Mouse (Mus musculus) heart, postnatal 4 days (tissue): ENCODE data around the gene Cpt1a. TPM values are rescaled to one million over a fixed set of nuclear protein-coding genes. Genes with fewer than 3 reads are reported as not detected.
A peak's percentile ranks its signal among the peaks of the same experiment; 100 is the strongest.

ENCODE experiments used
- DNase-seq: peaks from one replicate; pipeline ENCODE4 v3.0.0; 2021
- total RNA-seq, 2 experiments: library from RNA; stranded (reverse); gene quantifications; 2 replicates each; pipeline ENCODE4 v1.2.3; 2021

Gene Cpt1a
- 100 to 1,000 TPM; 135 to 145 TPM for total RNA-seq

GRCm38 (mm10) chr19:3322261-3322969 lies at the start of gene Cpt1a:
TSS of gene Cpt1a (plus strand) at chr19:3322334.
- DNase-seq, result peak; percentile 69

DNA sequence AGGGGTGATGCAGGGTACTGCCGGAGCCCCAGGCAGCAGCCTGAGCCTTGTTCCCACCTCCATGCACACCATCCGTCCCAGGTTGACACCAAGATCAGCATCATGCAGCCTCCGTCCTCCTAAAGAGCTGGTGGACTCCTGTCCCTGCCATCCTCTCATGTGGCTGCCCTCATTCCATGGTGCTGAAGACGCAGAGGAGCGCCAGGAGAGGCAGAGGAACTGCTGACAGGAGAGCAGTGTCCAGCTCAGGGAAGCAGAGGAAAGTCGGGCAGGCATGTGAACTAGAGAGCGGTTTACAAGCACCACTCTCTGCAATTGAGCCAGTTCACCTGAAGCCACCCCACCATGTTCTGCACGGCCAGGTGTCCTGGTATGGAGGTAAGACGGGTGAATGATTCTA lies 48.8 kb upstream of the Cpt1a start:
- DNase-seq, result no peak

GRCm38 (mm10) chr19:3275744-3276365 lies 46.3 kb upstream of the Cpt1a start:
- DNase-seq, result no peak

DNA sequence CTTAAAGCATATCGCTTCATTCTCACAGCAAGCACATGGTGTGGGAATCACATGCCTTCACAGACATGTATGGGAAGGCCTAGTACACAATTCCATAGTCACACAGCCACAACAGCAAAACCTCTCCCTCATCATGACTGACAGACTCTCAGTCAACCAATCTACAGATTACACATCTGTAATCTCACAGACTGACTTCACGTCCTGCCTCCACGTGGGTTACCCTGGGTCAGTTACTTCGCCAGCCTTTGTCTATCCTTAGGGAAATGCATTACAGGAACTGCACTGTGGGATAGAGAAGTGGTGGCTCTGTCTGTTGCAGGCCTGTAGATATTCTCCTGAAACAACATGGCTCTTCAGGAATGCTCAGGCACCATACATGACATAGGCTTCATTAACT lies 40.2 kb upstream of the Cpt1a start:
- DNase-seq, result no peak

DNA sequence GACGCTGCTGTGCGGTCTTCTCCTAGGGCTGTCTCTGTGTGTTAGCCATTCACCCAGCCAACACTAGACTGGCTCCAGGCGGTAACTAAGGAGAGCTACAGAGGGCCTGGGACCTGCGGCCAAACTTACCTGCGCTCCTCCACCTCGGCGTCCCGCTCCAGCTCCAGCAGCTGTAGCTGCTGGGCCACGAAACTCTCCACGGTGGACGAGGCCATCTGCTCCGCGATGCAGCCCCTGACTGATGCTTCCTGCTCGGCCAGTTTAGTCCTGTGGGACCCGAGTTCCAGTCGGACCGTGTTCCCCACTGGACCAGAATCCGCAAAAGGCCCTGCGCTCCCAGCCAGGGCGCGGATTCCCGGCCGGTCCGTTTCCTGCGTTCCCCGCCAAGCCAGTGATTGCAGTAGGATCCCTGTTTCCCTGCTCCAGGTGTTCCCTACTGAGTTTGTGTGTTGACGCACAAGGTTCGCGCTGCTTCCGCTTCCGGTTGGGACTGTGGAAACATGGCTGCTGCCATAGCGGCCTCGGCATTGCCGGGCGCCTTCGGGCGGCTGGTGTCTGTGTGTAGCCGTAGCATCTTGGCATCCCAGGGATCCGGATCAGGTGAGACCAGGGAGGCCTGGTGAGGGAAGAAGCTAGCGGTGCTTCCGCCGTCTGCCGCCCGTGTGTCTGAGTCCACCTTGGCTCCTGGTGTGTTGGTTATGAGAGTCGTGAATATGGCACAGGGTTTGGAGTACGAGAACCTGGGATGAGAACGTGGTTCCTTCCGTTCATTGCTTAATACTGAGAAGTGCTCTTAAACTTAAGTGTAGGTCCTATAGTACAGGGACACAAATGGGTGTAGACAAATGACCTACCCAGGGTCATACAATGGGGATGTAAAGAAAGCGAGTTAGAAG lies 39.3 kb upstream of the Cpt1a start, which contains the start of the genes Mrpl21 and Ighmbp2:
Gene Mrpl21, plus strand, starts transcription at position 330 of the 896 bp plus-strand sequence.
Gene Ighmbp2, minus strand, starts transcription at position 446 of the 896 bp plus-strand sequence.
- peak; percentile 95 for DNase-seq

DNA sequence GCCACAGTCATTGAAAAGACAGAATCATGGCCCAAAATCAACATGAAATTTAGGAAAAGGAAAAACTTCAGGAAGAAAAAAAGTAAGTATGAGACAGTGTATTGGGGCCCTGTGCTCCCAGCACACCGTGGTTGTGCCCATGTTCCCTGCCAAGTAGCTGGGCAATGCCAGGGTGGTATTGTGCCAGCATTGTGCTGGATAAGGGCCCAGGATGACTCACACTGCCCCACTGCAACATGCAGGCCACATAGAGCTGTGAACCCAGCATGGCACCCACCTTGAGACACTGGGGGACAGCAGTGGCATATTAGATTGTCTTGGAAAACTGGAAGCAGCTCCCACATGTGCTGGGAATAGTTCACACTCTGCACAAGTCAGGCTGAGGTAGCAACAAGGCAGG lies 33.1 kb upstream of the Cpt1a start:
- DNase-seq, result no peak

GRCm38 (mm10) chr19:3292028-3292427 lies 30.1 kb upstream of the Cpt1a start:
- DNase-seq, result peak; percentile 79

- DNase-seq, result no peak
These were observed 29.1 kb upstream of the Cpt1a start for GRCm38 (mm10) chr19:3292993-3293392.

DNA sequence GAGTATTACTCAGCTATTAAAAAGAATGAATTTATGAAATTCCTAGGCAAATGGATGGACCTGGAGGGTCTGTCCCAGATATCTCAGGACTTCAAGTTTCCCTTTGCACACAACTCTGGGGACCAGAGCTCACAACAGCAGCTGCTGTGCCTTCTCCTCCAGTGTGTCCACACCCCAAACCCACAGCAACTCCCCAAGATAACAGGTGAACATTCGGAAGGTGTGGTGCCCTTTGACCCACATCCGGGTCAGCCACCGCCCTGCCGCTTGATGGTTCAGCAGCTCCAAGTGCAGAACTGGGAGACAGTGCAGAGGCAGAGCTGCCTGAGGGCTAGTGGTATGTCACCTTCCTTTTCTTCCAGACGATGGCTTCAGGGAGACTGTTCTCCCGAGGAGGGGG lies 26.9 kb upstream of the Cpt1a start:
- no peak for DNase-seq

GRCm38 (mm10) chr19:3297034-3297433 lies 25.1 kb upstream of the Cpt1a start:
- no peak for DNase-seq

DNA sequence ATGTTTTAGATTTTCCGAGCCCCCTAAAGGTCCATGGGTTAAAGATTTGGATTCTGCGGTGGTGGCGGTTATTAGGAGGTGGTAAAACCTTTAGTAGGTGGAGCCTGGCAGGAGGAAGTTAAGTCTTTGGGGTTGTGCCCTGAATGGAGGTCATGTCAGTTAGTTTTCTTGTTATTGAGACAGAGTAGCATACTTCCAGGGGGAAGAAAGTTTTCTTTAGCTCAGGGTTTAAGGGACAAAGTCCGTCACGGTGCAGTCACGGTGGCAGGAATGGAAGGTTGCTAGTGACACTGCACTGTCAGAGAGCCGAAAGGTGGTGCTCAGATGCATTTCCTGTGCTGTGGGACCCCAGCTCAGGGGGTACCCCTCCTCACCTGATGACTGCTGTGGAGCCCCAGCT lies 24.4 kb upstream of the Cpt1a start:
- DNase-seq, result no peak

GRCm38 (mm10) chr19:3304017-3304416 lies 18.1 kb upstream of the Cpt1a start:
- DNase-seq, result no peak

DNA sequence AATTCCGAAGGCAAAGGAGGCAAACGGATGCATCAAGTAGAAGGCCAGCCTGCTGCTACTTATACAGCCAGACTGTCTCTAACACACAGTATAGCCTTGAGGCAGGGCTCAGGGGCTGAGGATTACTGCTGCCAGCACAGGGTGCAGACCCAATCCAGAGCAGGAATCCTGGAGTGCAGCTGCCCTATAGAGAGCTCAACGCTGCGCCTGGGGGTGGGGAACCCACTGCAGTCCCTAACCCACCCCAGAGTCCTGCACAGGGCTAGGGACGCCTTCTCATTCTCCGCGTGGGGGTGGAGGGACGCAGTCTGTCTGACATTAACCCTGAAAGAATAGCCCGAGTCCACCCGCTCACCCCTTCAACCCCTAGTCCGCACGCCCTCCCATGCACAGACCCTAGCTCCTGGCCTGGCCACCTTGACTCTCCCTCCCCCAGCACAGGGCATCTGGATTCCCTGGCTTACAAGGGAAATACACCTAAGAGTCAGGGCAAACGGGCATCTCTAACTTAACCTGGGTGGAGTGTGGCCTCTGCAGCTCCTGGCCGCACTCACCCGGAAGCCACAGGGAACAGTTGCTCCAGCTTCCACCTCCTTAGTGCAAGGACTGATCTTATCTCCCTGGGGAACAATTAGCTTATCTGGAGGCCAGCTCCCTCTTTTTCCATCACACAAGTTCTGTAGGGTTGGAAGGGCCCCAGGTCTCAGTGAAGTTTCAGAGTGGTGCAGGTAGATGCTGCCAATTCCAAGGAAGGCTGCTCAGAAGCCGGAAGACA lies 14.8 kb upstream of the Cpt1a start:
- no peak for DNase-seq

- no peak for DNase-seq
These were observed 2.8 kb upstream of the Cpt1a start for GRCm38 (mm10) chr19:3319341-3319740.

- DNase-seq, result no peak
These were observed 2.0 kb upstream of the Cpt1a start for GRCm38 (mm10) chr19:3320086-3320485.

DNA sequence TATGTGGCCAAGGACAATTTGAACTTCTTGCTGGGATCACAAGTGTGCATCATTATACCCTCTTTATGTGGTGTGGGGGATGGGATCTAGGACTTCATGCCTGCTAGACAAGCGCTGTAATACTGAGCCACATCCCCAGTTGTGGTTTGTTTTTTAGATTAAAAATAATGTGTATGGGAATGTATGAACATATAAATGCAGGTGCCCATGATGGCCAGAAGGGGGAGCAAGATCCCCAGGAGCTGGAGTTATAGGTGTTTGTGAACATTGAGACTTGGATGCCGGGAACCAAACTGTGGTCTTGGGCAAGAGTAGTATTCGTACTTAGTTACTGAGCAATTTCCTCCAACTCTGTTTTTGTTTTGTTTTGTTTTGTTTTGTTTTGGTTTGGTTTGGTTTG lies 1.3 kb upstream of the Cpt1a start:
- DNase-seq, result no peak

DNA sequence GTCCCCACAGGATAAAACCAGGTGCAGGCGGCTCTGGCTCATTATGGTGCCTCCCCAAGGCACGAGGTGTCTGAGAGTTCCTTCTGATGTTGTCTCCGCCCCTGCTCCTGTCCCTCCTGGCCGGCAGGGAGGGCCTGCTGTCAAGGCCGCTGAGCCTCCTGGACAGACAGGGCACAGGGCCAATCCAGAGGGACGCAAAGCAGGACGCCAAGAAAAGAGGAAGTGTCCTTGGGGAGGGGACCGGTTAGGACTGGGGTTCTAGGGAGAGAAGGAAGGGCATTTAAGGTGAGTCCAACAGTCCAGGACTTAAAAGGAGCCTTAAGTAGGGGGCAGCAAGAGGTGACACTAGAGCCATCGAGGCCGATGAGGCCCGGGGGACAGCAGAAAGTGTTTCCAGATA lies 517 bp upstream of the Cpt1a start:
- DNase-seq, result peak; percentile 84

GRCm38 (mm10) chr19:3323201-3323621 lies 1.1 kb downstream of the Cpt1a start:
- peak; percentile 93 for DNase-seq

DNA sequence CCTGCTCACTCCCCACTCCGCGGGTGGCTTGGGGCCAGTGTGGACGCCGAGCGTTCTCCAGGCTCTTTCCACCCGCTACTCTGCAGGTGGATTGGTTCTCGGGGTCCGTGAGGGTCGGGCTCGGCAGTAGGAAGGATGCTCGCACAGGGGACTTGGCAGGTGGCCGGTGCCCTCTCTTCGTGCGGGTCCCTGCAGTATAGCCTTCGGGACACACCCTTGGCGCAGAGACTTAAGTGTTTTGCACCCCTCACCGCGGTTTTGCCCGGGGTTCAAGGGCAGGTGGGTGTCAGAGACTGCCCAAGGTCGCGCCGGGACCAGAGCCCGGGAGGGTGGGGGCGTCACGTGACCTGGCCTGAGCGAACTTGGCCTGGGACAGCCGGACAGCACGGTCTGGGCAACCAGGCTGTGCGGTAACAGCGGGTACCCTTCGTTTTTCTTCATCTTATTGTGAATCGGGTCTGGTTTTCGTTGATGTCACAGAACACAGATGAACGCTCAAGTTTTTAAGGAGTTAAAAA lies 1.7 kb downstream of the Cpt1a start:
- DNase-seq, result peak; percentile 81

DNA sequence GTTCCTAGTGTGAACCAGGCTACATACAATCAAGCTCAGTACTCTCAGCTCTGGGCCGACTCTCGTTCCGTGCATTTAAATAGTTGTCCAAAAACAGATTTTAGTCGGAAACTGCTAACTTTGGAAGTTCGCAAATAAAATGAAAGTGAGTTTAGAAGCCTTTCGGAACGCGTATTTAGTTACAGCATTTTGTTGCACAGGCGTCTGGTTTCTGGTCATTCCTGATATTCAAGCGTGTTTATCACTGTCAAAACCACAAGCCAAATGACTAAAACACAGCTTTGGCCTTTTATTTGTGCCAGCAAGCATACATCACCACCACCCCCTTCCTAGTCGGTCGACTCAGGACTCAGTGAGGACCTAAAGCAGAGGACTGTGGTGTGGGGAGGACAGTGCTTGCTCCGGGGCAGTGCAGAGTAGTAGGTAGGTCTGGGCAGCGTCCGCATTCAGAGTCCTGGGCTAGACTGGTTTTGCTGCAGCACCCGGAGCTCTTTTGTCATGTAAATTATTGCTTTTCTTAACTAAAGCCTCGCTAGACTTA lies 2.2 kb downstream of the Cpt1a start:
- DNase-seq, result peak; percentile 40

GRCm38 (mm10) chr19:3324931-3325711 lies 3.0 kb downstream of the Cpt1a start:
- DNase-seq, result peak; percentile 97
